Mouse (Mus musculus): ENCODE results near the gene Dupd1.

GRCm38 (mm10) chr14:21750881-21751542, 36.6 kb upstream of the Dupd1 start, which contains the start of gene Dusp13:
- TF ChIP-seq CTCF (IDR thresholded peaks at IDR 0.05; ENCODE audit: low read depth) = no peak
- TF ChIP-seq EP300 (IDR thresholded peaks at IDR 0.05; ENCODE audit: low read depth) = no peak

Measured in heart, postnatal 0 days (tissue).